Mouse (Mus musculus) cerebellum, adult (tissue): ENCODE results near the gene Pced1b.

Experiments used
- ATAC-seq: cut with Nextera tagmentation; 2 replicates; pipeline ENCODE4 v1.9.2; 2017; ENCODE audit warnings: mild to moderate bottlenecking, moderate library complexity, mixed read lengths; ENCODE audit not compliant: insufficient number of reproducible peaks, low FRiP score, low TSS enrichment

Gene Pced1b

DNA sequence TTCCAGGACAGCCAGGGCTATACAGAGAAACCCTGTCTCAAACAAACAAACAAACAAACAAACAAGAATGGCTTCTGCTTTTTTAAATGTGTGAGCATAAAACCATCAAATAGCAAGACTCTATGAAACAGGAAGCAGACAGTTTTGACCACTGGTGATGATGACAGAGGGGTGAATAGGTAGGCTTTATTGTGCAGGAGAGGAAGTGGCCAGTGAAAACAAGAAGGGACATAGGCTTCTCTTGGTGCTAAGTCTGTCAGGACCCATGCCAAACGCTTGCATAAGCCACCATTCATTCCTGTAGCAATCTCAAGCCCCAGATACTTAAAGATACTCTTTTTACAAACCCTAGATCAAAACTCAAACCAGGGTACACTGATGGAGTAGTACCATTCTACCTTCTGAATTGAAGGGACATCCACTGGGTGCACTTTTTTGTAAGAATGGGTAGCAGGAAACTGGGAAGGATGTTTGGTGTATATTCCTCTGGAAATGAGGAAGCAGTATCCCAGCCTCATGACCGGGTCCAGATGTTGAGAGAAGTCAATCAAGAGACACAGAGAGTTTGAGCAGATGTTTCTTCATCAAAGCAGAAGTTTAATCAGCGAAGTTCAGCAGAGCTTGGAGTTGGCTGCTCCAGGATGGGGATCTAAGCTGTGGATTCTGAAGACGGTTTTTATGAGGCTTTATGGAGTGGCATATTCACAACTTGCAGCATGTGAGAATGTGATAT lies 175.5 kb downstream of the Pced1b start:
- no peak for ATAC-seq

GRCm38 (mm10) chr15:97424375-97424774 lies 177.5 kb downstream of the Pced1b start:
- no peak for ATAC-seq

DNA sequence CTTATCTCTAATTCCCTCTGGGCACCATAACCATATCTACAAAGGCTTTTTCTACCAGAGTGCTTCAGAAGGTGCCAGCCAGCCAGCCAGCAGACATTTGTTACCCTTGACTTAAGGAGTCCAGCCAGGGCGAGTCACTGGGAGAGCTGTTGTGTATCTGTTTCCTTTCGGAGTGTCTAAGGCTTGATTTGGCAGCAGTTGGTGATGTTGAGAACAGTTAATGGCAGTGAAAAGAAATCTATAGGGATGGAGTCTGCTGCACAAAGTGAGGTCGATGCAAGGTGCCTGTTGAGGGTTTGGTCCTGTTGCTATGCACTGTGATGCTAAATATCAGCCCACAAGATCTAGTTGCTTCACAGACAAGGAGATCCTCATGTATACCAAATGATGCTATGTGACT lies 178.1 kb downstream of the Pced1b start:
- no peak for ATAC-seq

DNA sequence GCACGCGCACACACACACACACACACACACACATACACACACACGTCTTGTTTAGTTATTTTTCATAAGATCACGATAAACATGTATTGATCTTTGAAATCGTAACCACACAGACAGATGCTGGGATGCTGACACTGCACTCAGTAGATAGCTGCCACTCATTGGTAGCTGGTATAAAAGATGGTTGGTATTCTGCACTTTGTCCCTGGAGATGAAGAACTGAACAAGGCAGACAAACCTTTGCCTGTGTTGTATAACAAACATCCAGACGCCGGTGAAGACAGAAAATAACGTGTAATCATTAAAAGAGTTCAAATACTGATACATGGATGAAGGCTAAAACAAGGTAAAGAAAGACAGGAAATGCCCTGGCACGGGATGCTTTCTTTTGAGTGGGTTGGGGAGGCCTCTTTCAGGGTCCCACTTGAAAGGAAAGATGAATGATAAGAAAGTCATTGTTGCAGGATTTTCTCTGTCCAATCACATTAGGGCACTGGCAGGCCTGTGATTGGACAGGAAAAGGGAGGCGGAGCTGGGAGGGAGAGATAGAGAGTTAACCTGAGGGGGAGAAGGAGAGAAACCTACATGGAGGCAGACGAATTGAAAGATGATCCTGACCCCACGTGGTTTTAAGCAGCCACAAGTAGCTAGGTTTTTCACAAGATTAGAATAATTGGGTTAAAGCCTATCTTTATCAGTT lies 182.4 kb downstream of the Pced1b start:
- no peak for ATAC-seq

- ATAC-seq = no peak
These were observed 184.6 kb downstream of the Pced1b start for GRCm38 (mm10) chr15:97431533-97431932.

DNA sequence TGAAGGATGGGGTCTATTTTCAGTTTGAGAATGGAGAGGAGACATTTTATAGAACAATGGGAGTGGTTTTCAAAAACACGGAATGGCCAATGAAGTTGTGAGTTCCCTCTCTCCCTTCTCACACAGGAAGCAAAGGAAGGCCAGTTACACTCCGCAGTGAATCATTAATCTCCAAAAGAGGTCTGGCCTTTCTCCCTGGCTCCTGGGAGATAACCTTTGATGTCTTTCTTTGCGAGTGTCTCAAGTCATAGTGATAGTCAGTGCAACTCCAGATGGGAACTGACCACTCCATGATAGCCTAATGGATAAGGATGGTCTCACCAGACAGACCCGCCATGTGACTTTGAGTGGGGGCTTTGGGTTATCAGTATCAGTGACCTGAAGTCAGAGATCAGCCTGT lies 185.3 kb downstream of the Pced1b start:
- ATAC-seq = no peak
